Mouse (Mus musculus) liver, embryonic 11.5 days (tissue): ENCODE results near the gene Nr1i2. TPM values are rescaled to one million over a fixed set of nuclear protein-coding genes. Genes with fewer than 3 reads are reported as not detected.

Source experiments
- ATAC-seq: fragments of 200-750 bp; cut with Nextera tagmentation; replicated peaks from 2 replicates; pipeline ENCODE4 v1.8.0; 2017; ENCODE audit warnings: moderate number of reproducible peaks, mild to moderate bottlenecking, moderate TSS enrichment, moderate library complexity; ENCODE audit not compliant: low FRiP score
- DNase-seq: peaks from one replicate; pipeline ENCODE4 v3.0.0-alpha.2; 2017; ENCODE audit warnings: low spot score
- H3K27ac ChIP-seq: fragments of 300-500 bp; sonication (generic); 2 replicates; pipeline ENCODE4 v1.5.1; 2014; ENCODE audit warnings: mild to moderate bottlenecking, low read depth, low read length, control low read depth
- H3K27me3 ChIP-seq: fragments of 300-500 bp; sonication (generic); replicated peaks from 2 replicates; pipeline ENCODE4 v1.6.1; 2014; ENCODE audit warnings: low read length, mixed read lengths; ENCODE audit not compliant: control insufficient read depth, insufficient read depth
- H3K36me3 ChIP-seq: fragments of 300-500 bp; sonication (generic); 2 replicates; pipeline ENCODE4 v1.6.1; 2014; ENCODE audit warnings: mild to moderate bottlenecking, low read length, moderate library complexity, mixed read lengths; ENCODE audit not compliant: control insufficient read depth, insufficient read depth
- H3K4me1 ChIP-seq: fragments of 300-500 bp; sonication (generic); replicated peaks from 2 replicates; pipeline ENCODE4 v1.6.1; 2014; ENCODE audit warnings: low read length, mixed read lengths; ENCODE audit not compliant: control insufficient read depth, insufficient read depth
- H3K4me2 ChIP-seq: fragments of 300-500 bp; sonication (generic); 2 replicates; pipeline ENCODE4 v1.6.1; 2014; ENCODE audit warnings: mild to moderate bottlenecking, control low read depth, moderate library complexity
- H3K4me3 ChIP-seq: fragments of 300-500 bp; sonication (generic); 2 replicates; pipeline ENCODE4 v1.5.1; 2014; ENCODE audit warnings: low read depth, low read length, control low read depth
- H3K9ac ChIP-seq: fragments of 300-500 bp; sonication (generic); 2 replicates; pipeline ENCODE4 v1.6.1; 2014; ENCODE audit warnings: low read depth, low read length, control low read depth
- H3K9me3 ChIP-seq: fragments of 300-500 bp; sonication (generic); 2 replicates; pipeline ENCODE4 v1.6.1; 2016; ENCODE audit warnings: low read length, inconsistent platforms, mixed read lengths; ENCODE audit not compliant: control insufficient read depth
- WGBS: fragments of 180-500 bp; shearing (Covaris S2); extraction: QIAGEN DNeasy Blood & Tissue Kit; methylation state at CpG from one replicate; pipeline ENCODE4 v1.1.7; 2014; 5-methylcytosine and 5-hydroxymethylcytosine counted together
- polyA plus RNA-seq: library from polyadenylated mRNA; unstranded; fragments of >200 nt; fragmentation: Nextera tagmentation; extraction: Ambion mirVana; gene quantifications from 2 replicates; pipeline ENCODE4 v1.2.1, GENCODE M21; 2014

Gene Nr1i2
- polyA plus RNA-seq, 1 experiment from 2014 or later: 1.8 TPM

DNA sequence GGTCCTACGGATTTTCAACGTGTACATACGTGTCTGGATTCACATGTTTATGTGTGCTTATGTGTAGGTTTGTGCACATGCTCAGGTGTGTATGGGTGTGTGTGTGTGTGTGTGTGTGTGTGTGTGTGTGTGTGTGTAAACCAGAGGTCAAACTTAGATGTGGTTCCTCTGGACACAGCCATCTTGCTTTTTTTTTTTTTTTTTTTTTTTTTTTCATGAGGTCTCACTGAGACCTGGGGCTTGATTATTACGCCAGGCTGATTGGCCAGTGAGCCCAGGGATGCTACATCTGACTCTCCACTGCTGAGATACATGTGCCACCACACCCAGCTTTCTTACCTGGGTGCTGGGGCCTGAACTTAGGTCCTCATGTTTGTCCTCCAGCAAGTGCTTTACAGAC lies 24.5 kb upstream of the Nr1i2 start:
- no peak for DNase-seq
- Histone ChIP-seq H3K4me1 (no peaks in the 10 kb centered on the region), H3K4me3 (no peak overlapping the region), H3K36me3 (no peaks in the 10 kb centered on the region), H3K4me2 (no peak overlapping the region), H3K9ac (no peak overlapping the region), H3K27ac (no peak overlapping the region), H3K9me3 (no peaks in the 10 kb centered on the region), H3K27me3 (no peaks in the 10 kb centered on the region)
- ATAC-seq: no peak
- WGBS: 80% methylated on average over 4 of the region's 4 CpGs

DNA sequence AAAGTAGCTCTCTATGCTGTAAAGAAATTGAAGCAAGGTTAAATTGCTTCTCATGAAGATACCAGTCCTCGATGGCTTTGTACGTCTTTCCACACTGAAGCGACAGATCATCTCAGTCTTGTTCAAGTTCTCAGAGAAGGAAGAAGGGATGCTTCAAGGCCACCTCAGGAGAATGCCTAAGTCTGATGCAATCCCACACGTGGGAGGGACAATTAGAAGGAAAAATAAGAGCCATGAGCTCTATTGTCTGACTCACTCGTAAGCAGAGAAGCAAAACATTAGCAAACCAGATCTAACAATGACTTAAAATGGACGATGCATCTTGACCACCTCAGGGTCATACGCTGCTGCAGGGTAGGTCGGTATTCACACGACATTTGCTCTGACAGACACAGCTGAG lies 23.9 kb upstream of the Nr1i2 start:
- DNase-seq (no peak), ATAC-seq (no peak)
- H3K4me2 ChIP-seq: no peak overlapping the region
- H3K27me3 ChIP-seq: no peaks in the 10 kb centered on the region
- no peaks in the 10 kb centered on the region for H3K9me3 ChIP-seq
- WGBS: 74% methylated on average over 9 of the region's 9 CpGs
- no peak overlapping the region for H3K9ac ChIP-seq
- H3K4me1 ChIP-seq: no peaks in the 10 kb centered on the region
- no peak overlapping the region for H3K4me3 ChIP-seq
- no peaks in the 10 kb centered on the region for H3K36me3 ChIP-seq
- H3K27ac ChIP-seq: no peak overlapping the region

DNA sequence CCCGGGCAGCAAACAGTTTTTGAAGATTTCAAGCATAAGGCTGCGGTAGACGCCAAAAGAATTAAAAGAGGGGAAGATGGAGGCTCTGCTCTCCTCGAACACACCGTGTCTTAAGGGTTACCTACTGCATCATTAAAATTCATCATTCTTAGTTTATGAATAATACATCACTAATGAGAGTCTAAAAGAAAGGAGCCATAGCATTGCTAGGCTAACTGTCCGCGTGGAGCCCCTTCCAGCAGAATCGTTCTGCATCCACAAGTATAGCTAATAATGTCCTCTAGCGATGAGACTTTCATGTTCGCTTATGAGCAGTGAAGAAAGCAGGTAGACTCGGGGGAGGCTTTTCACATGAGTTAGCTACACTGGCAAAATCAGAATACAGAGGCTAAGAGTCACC lies 13.6 kb upstream of the Nr1i2 start:
- WGBS: 86% methylated on average over 11 of the region's 11 CpGs
- Histone ChIP-seq H3K9me3 (no peaks in the 10 kb centered on the region), H3K27ac (no peak overlapping the region), H3K4me1 (no peaks in the 10 kb centered on the region), H3K9ac (no peak overlapping the region), H3K4me3 (no peak overlapping the region), H3K27me3 (no peaks in the 10 kb centered on the region), H3K4me2 (no peak overlapping the region), H3K36me3 (no peaks in the 10 kb centered on the region)
- ATAC-seq: no peak
- no peak for DNase-seq

DNA sequence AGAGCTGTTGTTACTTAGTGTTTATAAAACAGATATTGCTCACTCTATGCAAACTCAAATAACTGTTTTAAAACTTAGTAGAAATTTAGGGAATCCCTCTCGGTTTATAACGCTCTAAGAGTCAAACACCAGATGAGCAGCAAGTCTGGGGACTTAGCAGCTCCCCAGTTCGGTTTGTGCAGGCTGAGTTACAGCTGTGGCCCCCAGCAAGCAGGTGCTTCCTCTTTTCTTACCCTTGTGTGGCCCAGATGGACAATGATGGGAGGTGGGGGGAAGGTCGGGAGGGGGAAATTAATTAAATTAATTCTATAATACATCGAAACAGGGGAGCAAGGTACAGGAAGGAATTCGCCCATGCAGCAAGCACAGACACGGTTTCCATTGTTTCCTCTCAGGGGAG lies 13.0 kb upstream of the Nr1i2 start:
- H3K36me3 ChIP-seq: no peaks in the 10 kb centered on the region
- no peak for DNase-seq
- ATAC-seq: no peak
- WGBS: 60% methylated on average over 7 of the region's 7 CpGs
- no peaks in the 10 kb centered on the region for H3K4me1 ChIP-seq
- H3K4me3 ChIP-seq: no peak overlapping the region
- H3K27ac ChIP-seq: no peak overlapping the region
- H3K9me3 ChIP-seq: no peaks in the 10 kb centered on the region
- no peaks in the 10 kb centered on the region for H3K27me3 ChIP-seq
- no peak overlapping the region for H3K9ac ChIP-seq
- H3K4me2 ChIP-seq: no peak overlapping the region

DNA sequence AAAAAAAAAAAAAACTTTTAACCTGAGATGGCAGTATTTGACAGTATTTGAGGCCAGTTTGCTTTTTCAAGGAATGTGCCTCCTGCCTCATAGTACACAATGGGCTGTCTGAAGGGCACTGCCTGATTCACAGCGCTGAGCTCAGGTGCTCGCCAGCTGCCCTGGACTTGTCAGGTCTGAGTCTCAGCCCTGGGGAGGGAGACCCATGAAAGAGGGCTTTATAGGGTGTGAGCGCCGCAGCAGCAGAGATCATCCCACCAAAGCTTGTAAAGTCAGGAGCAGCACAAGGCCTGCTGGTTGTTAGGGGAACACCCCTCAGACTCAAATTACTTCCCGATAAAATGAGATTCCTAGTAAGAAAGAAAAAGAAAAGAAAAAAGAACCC lies 12.6 kb upstream of the Nr1i2 start:
- no peak overlapping the region for H3K4me3 ChIP-seq
- no peaks in the 10 kb centered on the region for H3K9me3 ChIP-seq
- DNase-seq: no peak
- H3K9ac ChIP-seq: no peak overlapping the region
- no peak overlapping the region for H3K4me2 ChIP-seq
- no peak overlapping the region for H3K27ac ChIP-seq
- H3K36me3 ChIP-seq: no peaks in the 10 kb centered on the region
- ATAC-seq: no peak
- no peaks in the 10 kb centered on the region for H3K4me1 ChIP-seq
- H3K27me3 ChIP-seq: no peaks in the 10 kb centered on the region
- 69% methylated on average over 5 of the region's 5 CpGs for WGBS

DNA sequence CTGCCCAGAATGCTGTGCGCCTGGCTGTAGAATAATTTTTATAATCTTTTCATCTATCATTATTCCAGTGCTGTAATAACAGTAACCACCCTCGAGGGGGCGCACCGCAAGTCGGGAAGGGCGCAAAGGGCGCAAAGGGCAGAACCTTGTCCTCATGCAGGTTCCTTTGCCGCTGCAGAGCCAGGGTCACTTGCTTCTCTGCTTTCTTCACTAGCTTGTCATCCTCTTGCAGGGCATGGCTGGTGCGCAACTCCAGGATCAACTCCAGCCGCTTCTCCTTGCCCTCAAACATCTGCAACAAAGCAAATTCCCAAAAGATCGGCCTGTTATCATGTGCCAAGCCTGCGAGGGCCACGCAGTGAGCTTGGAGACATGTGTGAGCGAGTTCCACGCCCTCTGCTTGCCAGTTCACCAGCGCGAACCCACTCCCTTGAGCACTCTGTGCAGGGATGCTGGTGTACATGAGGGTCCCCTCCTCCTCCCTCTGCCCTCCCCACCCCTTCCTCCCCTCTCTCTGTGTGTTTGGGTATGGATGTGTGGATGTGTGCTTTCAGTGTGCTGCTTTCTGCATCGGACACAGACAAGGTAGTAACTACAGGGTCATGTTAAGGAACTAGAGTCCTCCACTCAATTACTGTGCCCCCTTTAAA lies 12.1 kb upstream of the Nr1i2 start:
- WGBS: 49% methylated on average over 18 of the region's 18 CpGs
- ATAC-seq (no peak), DNase-seq (no peak)
- Histone ChIP-seq H3K36me3 (no peaks in the 10 kb centered on the region), H3K4me1 (no peaks in the 10 kb centered on the region), H3K4me2 (no peak overlapping the region), H3K4me3 (no peak overlapping the region), H3K27me3 (no peaks in the 10 kb centered on the region), H3K27ac (no peak overlapping the region), H3K9ac (no peak overlapping the region), H3K9me3 (no peaks in the 10 kb centered on the region)

DNA sequence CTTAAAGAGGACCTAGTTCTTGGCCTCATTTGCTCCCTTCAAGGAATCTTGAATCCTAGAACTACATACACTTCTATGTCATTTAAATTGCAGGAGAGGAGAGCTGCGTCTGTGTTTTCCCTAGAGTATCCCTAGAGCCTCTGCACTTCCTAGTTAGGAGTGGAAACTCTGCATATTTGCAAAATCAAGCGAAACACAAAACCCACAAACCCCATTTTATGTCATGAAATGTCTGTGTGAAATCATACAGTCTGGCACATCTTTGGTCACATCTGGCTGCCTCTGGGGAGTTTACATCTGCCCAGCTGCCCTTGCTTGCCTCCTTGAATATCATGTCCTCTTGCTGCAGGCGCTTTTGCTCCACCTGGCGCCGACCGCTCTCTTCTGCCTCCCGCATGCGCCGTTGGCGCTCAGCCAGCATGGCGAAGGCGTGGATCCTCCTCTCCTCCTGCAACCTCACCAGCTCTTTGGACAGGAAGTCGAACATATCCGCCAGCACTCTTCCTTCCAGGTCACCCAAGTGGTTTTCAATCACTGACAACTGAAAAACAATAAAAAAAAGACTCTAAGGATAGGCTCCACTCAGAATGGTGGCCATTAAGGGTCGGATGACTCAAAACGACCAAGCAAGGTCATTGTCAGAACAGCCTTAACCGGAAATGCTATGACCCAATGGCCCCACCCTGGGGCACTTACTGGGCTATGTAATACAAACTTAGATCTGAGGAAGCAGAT lies 10.0 kb upstream of the Nr1i2 start:
- no peak overlapping the region for H3K4me3 ChIP-seq
- DNase-seq: no peak
- no peaks in the 10 kb centered on the region for H3K36me3 ChIP-seq
- H3K4me1 ChIP-seq: no peaks in the 10 kb centered on the region
- no peak overlapping the region for H3K27ac ChIP-seq
- H3K4me2 ChIP-seq: no peak overlapping the region
- no peak overlapping the region for H3K9ac ChIP-seq
- H3K9me3 ChIP-seq: no peaks in the 10 kb centered on the region
- H3K27me3 ChIP-seq: no peaks in the 10 kb centered on the region
- 71% methylated on average over 17 of the region's 17 CpGs for WGBS
- ATAC-seq: no peak

DNA sequence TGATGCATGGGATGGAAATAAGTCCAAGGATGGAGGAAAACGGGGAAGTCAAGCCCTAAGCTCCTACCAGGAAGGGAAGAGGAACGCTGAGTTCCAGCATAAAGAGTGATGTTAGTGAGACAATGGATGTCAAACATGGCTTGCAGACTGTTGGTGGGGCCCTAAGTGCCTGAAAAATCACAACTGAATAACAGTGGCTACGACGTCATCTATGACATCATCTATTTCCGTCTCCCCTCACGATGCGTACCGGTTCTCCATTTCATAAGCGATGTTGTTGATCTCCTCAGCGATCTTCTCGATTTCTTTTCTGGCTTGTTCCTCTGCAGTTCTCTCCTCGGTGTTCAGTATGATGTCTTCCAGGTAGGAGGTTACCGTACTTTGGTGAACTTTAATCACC lies 7.7 kb upstream of the Nr1i2 start:
- Histone ChIP-seq H3K4me1 (no peaks in the 10 kb centered on the region), H3K9ac (no peak overlapping the region), H3K27me3 (no peaks in the 10 kb centered on the region), H3K4me3 (no peak overlapping the region), H3K27ac (no peak overlapping the region), H3K36me3 (no peaks in the 10 kb centered on the region), H3K4me2 (no peak overlapping the region), H3K9me3 (no peaks in the 10 kb centered on the region)
- ATAC-seq: no peak
- no peak for DNase-seq
- WGBS: 82% methylated on average over 13 of the region's 13 CpGs

DNA sequence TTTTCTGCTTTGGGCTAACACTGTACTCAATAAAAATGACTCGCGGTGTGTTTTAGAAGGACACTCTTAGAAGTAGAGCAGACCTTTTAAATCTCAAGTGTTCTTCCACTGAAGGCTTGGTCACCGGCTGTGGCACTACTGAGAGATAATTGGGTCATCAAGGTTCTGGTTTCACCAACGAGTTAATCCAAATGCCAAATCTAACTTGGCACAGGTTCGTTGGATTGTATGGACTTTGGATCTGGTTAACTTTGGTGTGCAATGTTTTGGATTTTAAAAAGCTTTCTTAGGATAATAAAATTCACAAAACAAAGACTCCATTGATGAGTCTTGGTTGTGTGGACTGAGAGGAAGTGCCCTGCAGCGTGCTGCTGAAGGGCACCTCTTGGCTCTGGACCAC lies 3.8 kb upstream of the Nr1i2 start:
- Histone ChIP-seq H3K4me3 (no peak overlapping the region), H3K27me3 (no peaks in the 10 kb centered on the region), H3K9me3 (no peaks in the 10 kb centered on the region), H3K27ac (no peak overlapping the region), H3K9ac (no peak overlapping the region), H3K36me3 (no peaks in the 10 kb centered on the region), H3K4me2 (no peak overlapping the region), H3K4me1 (no peaks in the 10 kb centered on the region; the same call in 1 of the 2 replicates)
- ATAC-seq (no peak), DNase-seq (no peak)
- 82% methylated on average over 6 of the region's 6 CpGs for WGBS
